Mouse (Mus musculus) large intestine, adult 2 months (tissue): ENCODE measurements around the gene Fam117a. TPM values are rescaled to one million over a fixed set of nuclear protein-coding genes. Genes with fewer than 3 reads are reported as not detected.
"Not testable (repeated sequence)": the region's sequence is repeated elsewhere in the genome, so short reads cannot be mapped to it uniquely, and the experiment has no call there.

Experiments
- DNase-seq: peaks from one replicate; pipeline ENCODE4 v3.0.0-alpha.2; 2012; ENCODE audit warnings: low read depth, low spot score
- WGBS: fragments of 180-500 bp; shearing (Covaris S2); methylation state at CpG from one replicate; pipeline ENCODE4 v1.1.7; 2018; 5-methylcytosine and 5-hydroxymethylcytosine counted together
- polyA plus RNA-seq: library from polyadenylated mRNA; depleted of rRNA; stranded (reverse); fragments of >200 nt; gene quantifications from 2 replicates; pipeline ENCODE4 v1.2.3, GENCODE M21; 2012; rRNA removed

Fam117a gene
- polyA plus RNA-seq, 1 experiment: 12.9 TPM

DNA sequence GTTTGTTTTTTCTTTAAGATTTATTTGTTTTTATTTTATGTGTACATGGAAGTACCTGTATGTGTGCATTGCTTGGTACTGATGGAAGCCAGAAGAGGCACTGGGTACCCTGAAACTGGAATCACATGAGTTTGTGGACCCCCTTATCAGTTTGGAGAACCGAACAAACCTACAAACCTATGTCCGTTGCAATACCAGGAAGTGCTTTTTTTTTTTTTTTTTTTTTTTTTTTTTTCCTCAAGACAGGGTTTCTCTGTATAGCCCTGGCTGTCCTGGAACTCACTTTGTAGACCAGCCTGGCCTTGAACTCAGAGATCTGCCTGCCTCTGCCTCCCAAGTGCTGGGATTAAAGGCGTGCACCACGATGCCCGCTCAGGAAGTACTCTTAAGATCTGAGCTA lies 69.6 kb downstream of the Fam117a start:
- 78% methylated on average over 5 of the region's 5 CpGs for WGBS
- not testable (repeated sequence) for DNase-seq

GRCm38 (mm10) chr11:95409450-95410112 lies 72.8 kb downstream of the Fam117a start:
- WGBS: 56% methylated on average over 10 of the region's 10 CpGs
- DNase-seq: no peak

GRCm38 (mm10) chr11:95411453-95412013 lies 74.7 kb downstream of the Fam117a start:
- no peak for DNase-seq
- 52% methylated on average over 6 of the region's 6 CpGs for WGBS

GRCm38 (mm10) chr11:95412615-95413014 lies 75.8 kb downstream of the Fam117a start:
- DNase-seq: no peak
- 79% methylated on average over 3 of the region's 3 CpGs for WGBS

DNA sequence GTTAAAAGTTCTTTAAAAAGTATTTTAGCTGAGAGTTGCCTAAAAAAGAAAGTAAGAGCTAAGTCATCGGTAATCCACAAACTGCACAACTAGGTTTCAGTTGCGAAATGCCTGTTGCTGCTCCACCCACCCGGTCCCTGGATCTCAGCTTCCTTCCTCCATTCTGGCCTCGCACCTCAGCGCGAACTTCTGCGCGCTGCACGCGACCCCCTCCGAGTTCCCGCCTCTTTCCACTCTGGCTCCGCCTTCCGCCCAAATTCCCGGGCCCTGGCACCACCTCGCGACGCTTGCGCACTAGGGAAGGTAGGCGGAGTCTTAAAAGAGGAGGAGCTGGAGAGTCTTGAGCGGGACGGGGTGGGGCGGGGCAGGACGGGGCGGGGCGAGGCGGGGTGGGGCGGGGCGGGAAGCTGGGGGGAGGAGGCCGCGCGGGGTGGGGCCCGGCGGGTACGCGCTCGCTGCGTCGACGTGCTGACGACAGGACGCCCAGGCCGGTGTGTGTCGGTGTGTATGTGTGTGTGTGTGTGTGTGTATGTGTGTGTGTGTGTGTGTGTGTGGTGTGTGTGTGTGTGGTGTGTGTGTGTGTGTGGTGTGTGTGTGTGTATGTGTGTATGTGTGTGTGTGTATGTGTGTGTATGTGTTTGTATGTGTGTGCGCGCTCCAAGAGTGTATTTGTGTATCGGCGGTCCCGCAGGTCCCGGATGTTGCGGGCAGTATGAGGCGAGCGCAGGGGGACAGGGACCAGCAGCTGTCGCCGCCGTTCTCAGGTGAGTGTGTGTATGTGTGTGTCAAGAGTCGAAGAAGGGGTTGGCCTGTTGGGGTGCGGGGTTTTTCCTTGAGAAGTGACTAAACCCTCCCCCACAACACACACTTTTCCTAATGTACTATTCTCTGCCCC lies 77.1 kb downstream of the Fam117a start, which contains the start of gene Spop:
Gene Spop, plus strand, starts transcription at position 440 of the 895 bp plus-strand sequence.
- WGBS: 1% methylated on average over 56 of the region's 58 CpGs
- DNase-seq: peak; percentile 89

GRCm38 (mm10) chr11:95414536-95415161 lies 77.8 kb downstream of the Fam117a start:
- DNase-seq: peak; percentile 76
- under 1% methylated on average over 28 of the region's 28 CpGs for WGBS

GRCm38 (mm10) chr11:95415931-95416330 lies 79.1 kb downstream of the Fam117a start:
- no peak for DNase-seq

GRCm38 (mm10) chr11:95417341-95417740 lies 80.5 kb downstream of the Fam117a start:
- DNase-seq: no peak
- 66% methylated on average over 5 of the region's 5 CpGs for WGBS

GRCm38 (mm10) chr11:95420880-95421435 lies 84.1 kb downstream of the Fam117a start:
- WGBS: 52% methylated on average over 2 of the region's 2 CpGs
- DNase-seq: no peak

DNA sequence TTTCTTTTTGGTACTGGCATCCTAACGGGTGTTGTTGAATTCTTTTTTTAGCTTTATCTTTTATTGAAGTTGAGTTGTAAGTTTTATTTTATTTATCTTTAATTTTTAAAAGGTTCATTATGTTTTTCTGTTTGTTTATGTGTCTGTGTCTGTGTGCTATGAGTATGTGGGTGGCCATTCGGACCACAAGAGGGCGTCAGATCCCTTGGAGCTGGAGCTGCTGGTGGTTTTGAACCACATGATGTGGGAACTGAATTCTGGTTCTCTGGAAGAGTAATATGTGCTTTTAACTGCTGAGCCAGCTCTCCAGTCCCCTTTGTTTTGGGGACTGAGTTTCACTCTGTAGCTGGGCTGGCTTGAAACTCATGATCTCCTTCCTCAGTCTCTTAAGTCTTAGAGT lies 86.7 kb downstream of the Fam117a start:
- 81% methylated on average over 3 of the region's 3 CpGs for WGBS
- DNase-seq: no peak

- DNase-seq: no peak
- 79% methylated on average over 2 of the region's 2 CpGs for whole genome bisulfite sequencing
Measured at GRCm38 (mm10) chr11:95431344-95431743, 94.5 kb downstream of the Fam117a start.

Other genes starting within 250 kb of the Fam117a start
- 0.10 and 0.14 TPM in 2 replicates for gene Dlx3, start 216.9 kb upstream of the Fam117a start, polyA plus RNA-seq
- gene Dlx4, start 190.8 kb upstream of the Fam117a start, polyA plus RNA-seq: 0.08 TPM in 1 of 2 replicates, not detected in the other
- 0.06 and 0.08 TPM in 2 replicates for gene Tac4, start 75.5 kb upstream of the Fam117a start, polyA plus RNA-seq
- gene Kat7, start 26.8 kb upstream of the Fam117a start, polyA plus RNA-seq: 33.6 and 36.6 TPM in 2 replicates
- gene Slc35b1, start 47.7 kb downstream of the Fam117a start, polyA plus RNA-seq: 257 and 258 TPM in 2 replicates
- 28.2 and 35.5 TPM in 2 replicates for gene Spop, start 77.1 kb downstream of the Fam117a start, polyA plus RNA-seq
- gene Nxph3, start 177.6 kb downstream of the Fam117a start, polyA plus RNA-seq: 0.53 and 0.55 TPM in 2 replicates